Mouse (Mus musculus) left cerebral cortex, postnatal 14 days (tissue): ENCODE measurements around the gene Hectd4. TPM values are rescaled to one million over a fixed set of nuclear protein-coding genes. Genes with fewer than 3 reads are reported as not detected.
"Not testable (repeated sequence)": the region's sequence is repeated elsewhere in the genome, so short reads cannot be mapped to it uniquely, and the experiment has no call there.

ENCODE experiments used
- DNase-seq, 2 experiments: peaks; one replicate each; pipeline ENCODE4 v3.0.0; 2021 to 2022; ENCODE audit warnings: low spot score in 2 of 2, mixed read lengths in 1 of 2
- intact Hi-C: fragments of 180-260 bp; cut with DNase I; formaldehyde crosslinking; loops from one replicate; pipeline ENCODE4 v1.15.1; 2025
- total RNA-seq, 2 experiments: library from RNA; stranded (reverse); gene quantifications; 2 replicates each; pipeline ENCODE4 v1.2.3; 2021

Gene Hectd4
- total RNA-seq, 2 experiments from 2014 or later: 223 to 227 TPM

DNA sequence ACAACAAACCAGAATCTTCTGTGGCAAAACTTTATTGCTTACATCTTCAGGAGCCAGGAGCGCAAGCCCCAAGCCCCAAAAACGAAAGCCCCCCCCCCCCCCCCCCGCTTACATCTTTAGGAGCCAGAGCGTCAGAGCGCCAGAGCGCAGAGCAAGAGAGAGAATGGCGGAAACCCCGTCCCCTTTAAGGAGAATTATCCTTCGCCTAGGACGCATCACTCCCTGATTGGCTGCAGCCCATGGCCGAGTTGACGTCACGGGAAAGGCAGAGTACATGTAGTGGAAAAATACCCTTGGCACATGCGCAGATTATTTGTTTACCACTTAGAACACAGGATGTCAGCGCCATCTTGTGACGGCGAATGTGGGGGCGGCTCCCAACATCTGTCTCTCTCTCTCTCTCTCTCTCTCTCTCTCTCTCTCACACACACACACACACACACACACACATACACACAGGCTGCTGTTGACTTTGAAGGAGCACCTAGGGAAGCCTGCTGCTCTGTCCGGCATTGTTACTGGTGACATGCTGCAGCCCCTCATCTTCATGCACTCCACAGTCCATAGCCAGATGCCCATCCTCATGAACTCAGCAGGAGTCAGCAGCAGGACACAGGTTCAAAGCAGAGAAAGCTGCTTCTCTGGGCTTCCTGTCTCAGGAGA lies 110.3 kb downstream of the Hectd4 start:
- intact Hi-C loops, DNase-seq: not testable (repeated sequence)

DNA sequence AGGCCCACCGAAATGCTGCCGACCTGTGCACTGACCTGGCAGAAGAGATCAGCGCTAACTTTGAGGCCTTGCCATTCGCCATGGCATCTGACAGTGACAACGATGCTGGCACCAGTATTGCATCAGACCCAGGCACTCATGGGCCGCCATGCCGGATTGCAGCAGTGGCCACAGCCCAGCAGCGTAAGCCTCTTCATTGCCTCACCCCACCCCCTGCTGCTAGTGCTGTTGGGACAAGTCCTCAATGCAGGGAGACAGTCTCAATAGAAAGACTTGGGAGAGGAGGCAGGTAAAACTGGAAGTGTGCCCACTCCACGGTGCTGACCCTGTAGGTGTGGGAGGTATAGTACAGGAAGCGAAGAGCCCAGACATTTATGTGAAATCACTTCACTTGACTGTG lies 111.7 kb downstream of the Hectd4 start:
- DNase-seq: no peak
- intact Hi-C loops: no loop called here

- intact Hi-C loops: no loop called here
- no peak for DNase-seq
Observed at GRCm38 (mm10) chr5:121333976-121334375, 114.0 kb downstream of the Hectd4 start.

DNA sequence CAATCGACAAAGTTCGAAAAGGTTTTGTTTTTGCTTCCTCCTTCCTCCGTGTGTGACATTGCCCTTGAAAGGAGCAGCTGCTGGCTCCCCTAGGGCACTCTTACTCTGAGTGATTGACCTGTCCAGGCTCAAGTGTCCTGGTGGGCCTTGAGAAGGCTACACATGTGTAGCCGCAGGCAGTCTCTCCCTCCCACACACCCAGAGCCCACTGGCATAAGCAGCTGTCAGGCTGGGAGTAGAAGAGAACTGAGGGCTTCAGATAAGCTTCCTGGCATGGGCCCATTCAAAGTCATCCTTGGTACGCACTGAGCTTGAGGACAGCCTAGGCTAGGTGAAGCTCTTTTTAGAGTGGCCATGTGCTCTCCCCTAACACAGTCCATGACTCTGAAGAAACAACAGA lies 114.4 kb downstream of the Hectd4 start:
- DNase-seq: no peak
- intact Hi-C loops: no loop called here

GRCm38 (mm10) chr5:121335426-121335825 lies 115.4 kb downstream of the Hectd4 start:
- DNase-seq: no peak

DNA sequence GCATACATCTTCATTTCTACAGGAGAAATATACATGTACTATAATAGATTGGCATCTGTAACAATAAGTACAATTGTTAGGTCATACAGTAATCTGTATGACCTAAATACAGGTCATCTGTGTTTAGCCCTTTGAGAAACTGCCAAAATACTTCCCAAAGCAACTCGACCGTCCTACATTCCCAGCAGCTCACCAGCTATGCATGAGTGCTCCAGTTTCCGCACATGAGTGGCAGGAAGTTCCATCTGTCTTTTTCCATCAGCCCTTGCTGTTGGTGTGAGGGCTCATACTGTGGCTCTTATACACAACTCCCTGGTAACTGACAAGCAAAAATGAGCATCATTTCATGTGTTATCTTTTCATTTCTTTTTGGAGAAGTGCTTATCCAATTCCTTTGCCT lies 116.0 kb downstream of the Hectd4 start:
- peak in 1 of 2 experiments; percentile 33 for DNase-seq
- intact Hi-C loops: no loop called here

More at GRCm38 (mm10) chr5:121335426-121335825, 115.4 kb downstream of the Hectd4 start:
- intact Hi-C loops: no loop called here

GRCm38 (mm10) chr5:121336776-121337175 lies 116.8 kb downstream of the Hectd4 start:
- no peak for DNase-seq
- intact Hi-C loops: no loop called here

- intact Hi-C loops: no loop called here
- DNase-seq: no peak
Observed at GRCm38 (mm10) chr5:121339507-121340230, 119.7 kb downstream of the Hectd4 start.

- intact Hi-C loops: no loop called here
Observed at GRCm38 (mm10) chr5:121340965-121341473, 121.0 kb downstream of the Hectd4 start.

GRCm38 (mm10) chr5:121342490-121342889 lies 122.5 kb downstream of the Hectd4 start:
- no peak for DNase-seq
- intact Hi-C loops: no loop called here

More at GRCm38 (mm10) chr5:121340965-121341473, 121.0 kb downstream of the Hectd4 start:
- no peak for DNase-seq

- intact Hi-C loops: no loop called here
- DNase-seq: no peak
Observed at GRCm38 (mm10) chr5:121343997-121344396, 124.0 kb downstream of the Hectd4 start.

DNA sequence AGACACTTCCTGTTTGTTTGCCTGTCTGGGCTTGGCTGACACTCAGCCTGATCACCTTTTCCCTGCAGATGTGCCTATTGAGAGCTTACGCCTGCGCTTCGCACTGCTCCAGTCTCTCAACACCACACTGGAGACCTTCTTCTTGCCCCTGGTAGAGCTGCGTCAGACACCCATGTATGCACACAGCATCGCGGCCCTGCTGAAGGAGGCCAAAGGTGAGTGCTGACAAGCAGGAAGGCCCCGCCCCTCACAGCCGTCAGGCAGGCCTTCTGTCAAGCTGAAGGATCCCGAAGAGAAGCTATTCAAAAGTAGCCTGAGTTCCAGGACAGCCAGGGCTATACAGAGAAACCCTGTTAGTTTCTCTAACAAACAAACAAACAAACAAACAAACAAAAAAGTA lies 139.2 kb downstream of the Hectd4 start:
- intact Hi-C loops: no loop called here
- no peak for DNase-seq

DNA sequence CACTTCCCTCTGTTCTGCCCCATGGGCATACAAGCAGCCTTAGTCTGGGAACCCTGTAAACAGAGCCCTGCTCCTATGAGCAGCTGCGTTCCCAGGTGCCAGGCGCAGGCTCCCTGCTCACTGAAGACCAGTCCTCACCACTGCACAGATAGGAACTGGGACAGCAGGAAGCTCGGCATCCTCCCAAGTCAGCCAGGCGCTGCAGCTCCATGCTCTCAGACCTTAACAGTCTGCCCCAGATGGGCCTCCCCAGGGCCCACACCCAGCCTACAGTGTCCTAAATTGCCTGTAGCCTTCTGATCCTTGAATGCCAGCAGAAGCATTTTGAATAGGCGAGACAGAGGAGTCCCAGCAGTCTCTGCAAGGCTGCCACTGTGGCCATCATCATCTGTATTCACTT lies 141.7 kb downstream of the Hectd4 start:
- DNase-seq: no peak
- intact Hi-C loops: loop anchor here (5.0 kb wide), 1 partner anchor 49 kb away; no protein-coding TSS in a partner anchor

GRCm38 (mm10) chr5:121363441-121363840 lies 143.4 kb downstream of the Hectd4 start:
- intact Hi-C loops: loop anchor here (5.0 kb wide), 1 partner anchor 51 kb away; no protein-coding TSS in a partner anchor
- no peak for DNase-seq

DNA sequence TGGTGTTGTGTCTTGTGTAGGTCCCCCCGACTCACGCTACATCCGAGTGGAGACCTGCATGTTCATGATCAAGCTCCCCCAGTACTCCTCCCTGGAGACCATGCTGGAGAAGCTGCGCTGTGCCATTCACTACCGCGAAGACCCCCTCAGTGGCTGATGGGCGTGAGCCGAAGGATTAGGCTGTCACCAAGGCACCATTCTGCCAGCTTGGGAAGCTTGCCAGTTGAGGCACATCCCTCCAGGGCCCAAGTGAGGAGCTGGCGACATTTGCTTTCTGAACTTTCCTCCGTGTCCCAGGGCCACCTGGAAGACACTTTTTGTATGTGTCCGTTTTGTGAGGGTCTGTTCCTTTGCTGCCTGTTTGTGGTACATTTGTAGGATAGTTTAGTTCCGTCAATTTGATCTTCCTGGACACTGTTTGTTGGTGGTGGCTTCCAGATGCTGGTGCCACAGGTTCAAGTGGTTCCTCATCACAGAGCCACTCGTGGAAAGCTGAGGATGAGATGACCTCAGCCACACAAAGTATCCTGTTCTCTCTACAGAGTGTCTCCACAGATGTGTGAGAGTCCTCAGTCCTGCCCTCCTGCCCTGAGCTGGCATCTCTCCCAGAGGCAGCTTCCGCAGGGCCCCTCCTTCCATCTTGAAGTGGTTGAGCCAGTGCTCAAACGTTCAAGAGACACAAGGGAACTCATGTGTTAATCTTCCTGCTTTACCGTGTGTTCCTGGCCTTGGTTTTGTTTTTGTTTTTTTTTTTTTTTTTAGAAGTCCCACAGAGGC lies 146.6 kb downstream of the Hectd4 start:
- no peak for DNase-seq

DNA sequence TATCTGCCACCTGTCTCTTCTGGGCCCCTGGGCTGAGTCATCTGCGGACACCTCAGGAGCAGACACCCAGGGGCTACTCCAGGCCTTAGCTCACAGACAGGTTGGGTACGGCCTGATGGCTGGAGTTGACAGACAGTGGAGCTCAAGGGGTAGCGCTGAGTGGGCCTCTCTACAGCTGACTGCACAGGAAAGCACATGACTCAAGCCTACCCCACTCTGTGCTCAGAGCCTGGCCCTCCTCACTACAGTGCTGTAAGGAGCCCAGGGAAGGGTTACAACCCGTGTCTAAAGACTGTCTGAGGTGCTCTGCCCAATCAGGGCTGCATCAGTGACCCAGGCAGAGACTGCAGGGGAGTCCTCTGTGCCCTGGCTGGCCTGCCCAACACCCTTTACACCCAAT lies 147.2 kb downstream of the Hectd4 start:
- intact Hi-C loops: no loop called here
- DNase-seq: no peak

More for the DNA sequence above, 146.6 kb downstream of the Hectd4 start:
- intact Hi-C loops: no loop called here

DNA sequence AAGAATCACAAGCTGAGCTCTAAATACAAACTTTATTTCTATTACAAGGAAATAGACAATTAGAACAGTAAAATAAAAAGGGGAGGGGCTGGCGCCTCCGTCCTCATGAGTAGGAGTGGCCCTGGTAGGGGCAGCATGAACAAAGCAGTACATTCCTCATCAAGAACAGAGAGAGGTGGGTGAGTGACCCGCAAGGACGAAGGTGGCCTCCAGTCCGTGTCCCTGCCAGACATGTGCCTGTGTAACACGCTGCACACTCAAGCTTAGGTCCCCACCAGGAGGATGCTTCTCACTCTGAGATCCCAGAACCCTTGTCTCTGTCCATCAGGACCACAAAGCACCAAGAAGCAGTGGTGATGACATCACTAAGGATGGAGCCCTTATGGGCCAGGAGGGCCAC lies 151.7 kb downstream of the Hectd4 start:
- intact Hi-C loops: no loop called here
- DNase-seq: no peak

DNA sequence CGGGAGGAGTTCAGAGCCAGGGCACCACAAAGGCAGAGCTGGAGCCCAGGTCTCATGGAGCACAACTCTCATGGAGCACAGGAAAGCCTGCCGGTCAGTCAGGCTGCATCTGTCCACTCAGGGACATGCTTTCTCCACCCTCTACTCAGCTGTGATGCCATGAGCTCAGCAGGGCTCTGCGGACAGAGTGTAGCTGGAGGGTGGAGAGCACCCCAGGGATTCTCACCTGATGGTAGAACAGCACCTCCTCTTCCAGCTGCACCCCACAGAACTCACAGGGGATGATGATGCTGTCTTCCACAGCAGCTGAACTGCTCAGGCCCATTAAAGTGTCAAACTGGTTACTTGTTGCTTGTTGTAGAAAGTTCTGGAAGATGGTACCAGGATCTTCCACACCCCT lies 154.8 kb downstream of the Hectd4 start:
- no peak for DNase-seq
- intact Hi-C loops: loop anchor here (5.0 kb wide), 1 partner anchor 157 kb away; no protein-coding TSS in a partner anchor

- intact Hi-C loops: loop anchor here (5.0 kb wide), 1 partner anchor 160 kb away; no protein-coding TSS in a partner anchor
- peak in 1 of 2 experiments; percentile 51 for DNase-seq
Observed at GRCm38 (mm10) chr5:121376972-121377371, 157.0 kb downstream of the Hectd4 start.
